Mouse (Mus musculus): ENCODE data around the gene Taldo1. TPM values are rescaled to one million over a fixed set of nuclear protein-coding genes. Genes with fewer than 3 reads are reported as not detected.
A peak's percentile ranks its signal among the peaks of the same experiment; 100 is the strongest.

Gene Taldo1
- polyA plus RNA-seq, 1 experiment = 451 TPM

- no peaks in the 10 kb centered on the region for H3K9me3 ChIP-seq
- no peaks in the 10 kb centered on the region for H3K36me3 ChIP-seq (replicated peaks; ENCODE audit: low read length)
- TF ChIP-seq FLI1 (IDR thresholded peaks at IDR 0.05; ENCODE audit: low read length) (no peak), GATA1 (IDR thresholded peaks at IDR 0.05; ENCODE audit: borderline replicate concordance, low read length) (no peak)
- H3K4me1 ChIP-seq = peaks cover 65% of the 10 kb centered on the region
- H3K4me3 ChIP-seq (replicated peaks) = no peak overlapping the region
- H3K27me3 ChIP-seq (replicated peaks) = peaks cover 9% of the 10 kb centered on the region
These were observed 10.7 kb upstream of the Taldo1 start for GRCm38 (mm10) chr7:141381068-141381835.

- Histone ChIP-seq H3K36me3 (replicated peaks; ENCODE audit: low read length) (no peaks in the 10 kb centered on the region), H3K4me3 (replicated peaks) (no peak overlapping the region), H3K27me3 (replicated peaks) (peaks cover 9% of the 10 kb centered on the region), H3K4me1 (peaks cover 89% of the 10 kb centered on the region), H3K9me3 (no peaks in the 10 kb centered on the region)
- TF ChIP-seq GATA1 (IDR thresholded peaks at IDR 0.05; ENCODE audit: borderline replicate concordance, low read length) = no peak
- no peak for TF ChIP-seq FLI1 (IDR thresholded peaks at IDR 0.05; ENCODE audit: low read length)
These were observed 4.1 kb upstream of the Taldo1 start for GRCm38 (mm10) chr7:141387807-141388486.

GRCm38 (mm10) chr7:141388487-141389109, 3.4 kb upstream of the Taldo1 start:
- H3K4me1 ChIP-seq = peaks cover 89% of the 10 kb centered on the region
- peaks cover 8% of the 10 kb centered on the region for H3K27me3 ChIP-seq (replicated peaks)
- H3K9me3 ChIP-seq = no peaks in the 10 kb centered on the region
- TF ChIP-seq FLI1 (IDR thresholded peaks at IDR 0.05; ENCODE audit: low read length) (no peak), GATA1 (IDR thresholded peaks at IDR 0.05; ENCODE audit: borderline replicate concordance, low read length) (no peak)
- H3K4me3 ChIP-seq (replicated peaks) = no peak overlapping the region
- H3K36me3 ChIP-seq (replicated peaks; ENCODE audit: low read length) = no peaks in the 10 kb centered on the region

GRCm38 (mm10) chr7:141390326-141391259, 1.4 kb upstream of the Taldo1 start:
- Histone ChIP-seq H3K4me1 (peaks cover 89% of the 10 kb centered on the region), H3K4me3 (replicated peaks) (peak overlapping the region; percentile 98), H3K27me3 (replicated peaks) (peaks cover 4% of the 10 kb centered on the region), H3K36me3 (replicated peaks; ENCODE audit: low read length) (peaks cover 5% of the 10 kb centered on the region), H3K9me3 (no peaks in the 10 kb centered on the region)
- no peak for TF ChIP-seq FLI1 (IDR thresholded peaks at IDR 0.05; ENCODE audit: low read length)
- TF ChIP-seq GATA1 (IDR thresholded peaks at IDR 0.05; ENCODE audit: borderline replicate concordance, low read length) = no peak

- Histone ChIP-seq H3K9me3 (no peaks in the 10 kb centered on the region), H3K4me1 (peaks cover 82% of the 10 kb centered on the region), H3K4me3 (replicated peaks) (peak overlapping the region; percentile 98), H3K27me3 (replicated peaks) (no peaks in the 10 kb centered on the region), H3K36me3 (replicated peaks; ENCODE audit: low read length) (peaks cover 24% of the 10 kb centered on the region)
- TF ChIP-seq FLI1 (IDR thresholded peaks at IDR 0.05; ENCODE audit: low read length) = no peak
- peak; percentile 85; the same call in 2 of the 3 replicates for TF ChIP-seq GATA1 (IDR thresholded peaks at IDR 0.05; ENCODE audit: borderline replicate concordance, low read length)
These were observed 688 bp downstream of the Taldo1 start for GRCm38 (mm10) chr7:141392552-141393222.

GRCm38 (mm10) chr7:141394158-141394557, 2.2 kb downstream of the Taldo1 start:
- no peak for TF ChIP-seq FLI1 (IDR thresholded peaks at IDR 0.05; ENCODE audit: low read length)
- TF ChIP-seq GATA1 (IDR thresholded peaks at IDR 0.05; ENCODE audit: borderline replicate concordance, low read length) = peak; percentile 89
- Histone ChIP-seq H3K27me3 (replicated peaks) (no peaks in the 10 kb centered on the region), H3K4me1 (peaks cover 74% of the 10 kb centered on the region), H3K36me3 (replicated peaks; ENCODE audit: low read length) (peaks cover 39% of the 10 kb centered on the region), H3K9me3 (no peaks in the 10 kb centered on the region), H3K4me3 (replicated peaks) (peak overlapping the region; percentile 85)

- TF ChIP-seq FLI1 (IDR thresholded peaks at IDR 0.05; ENCODE audit: low read length) = no peak
- no peak for TF ChIP-seq GATA1 (IDR thresholded peaks at IDR 0.05; ENCODE audit: borderline replicate concordance, low read length)
- H3K36me3 ChIP-seq (replicated peaks; ENCODE audit: low read length) = peaks cover 45% of the 10 kb centered on the region
- no peaks in the 10 kb centered on the region for H3K9me3 ChIP-seq
- H3K27me3 ChIP-seq (replicated peaks) = no peaks in the 10 kb centered on the region
- peak overlapping the region; percentile 77 for H3K4me3 ChIP-seq (replicated peaks)
- H3K4me1 ChIP-seq = peaks cover 68% of the 10 kb centered on the region
These were observed 2.8 kb downstream of the Taldo1 start for GRCm38 (mm10) chr7:141394771-141395170.

- peaks cover 63% of the 10 kb centered on the region for H3K4me1 ChIP-seq
- peaks cover 50% of the 10 kb centered on the region for H3K36me3 ChIP-seq (replicated peaks; ENCODE audit: low read length)
- no peak for TF ChIP-seq GATA1 (IDR thresholded peaks at IDR 0.05; ENCODE audit: borderline replicate concordance, low read length)
- TF ChIP-seq FLI1 (IDR thresholded peaks at IDR 0.05; ENCODE audit: low read length) = no peak
These were observed 3.3 kb downstream of the Taldo1 start for GRCm38 (mm10) chr7:141395348-141395747.

More at GRCm38 (mm10) chr7:141395348-141395747, 3.3 kb downstream of the Taldo1 start:
- Histone ChIP-seq H3K27me3 (replicated peaks) (no peaks in the 10 kb centered on the region), H3K4me3 (replicated peaks) (peak overlapping the region; percentile 67), H3K9me3 (no peaks in the 10 kb centered on the region)
